ENCODE assay signal across 25 mouse cellular contexts in the genomic region with DNA sequence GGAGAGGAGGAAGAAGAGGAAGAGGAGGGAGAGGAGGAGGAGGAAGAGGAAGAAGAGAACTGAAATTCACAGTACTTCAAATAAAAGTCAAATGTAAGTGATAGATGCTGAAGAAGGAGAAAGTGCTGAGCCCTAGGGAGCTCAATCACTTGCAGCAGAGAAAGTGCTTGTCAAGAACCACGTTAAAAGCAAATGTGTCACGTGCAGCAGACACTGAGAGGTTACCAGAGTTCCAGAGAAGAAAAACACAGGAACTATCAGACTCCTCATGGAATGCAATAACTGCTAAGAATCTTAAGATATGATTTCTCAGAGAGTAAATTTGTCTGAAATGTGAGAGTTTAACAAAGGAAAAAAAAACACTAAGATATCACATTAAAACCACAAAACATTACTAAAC.
"Had no signal": no experiment of that assay in that cellular context is flagged by ENCODE, and none has a peak within 500 bp of the region (broad histone marks: within the 10 kb centered on the region; RNA-seq: fewer than 3 reads in every experiment).

No protein-coding gene starts in this region.

- H3K4me2 ChIP-seq: heart, embryonic 11.5 days; heart, embryonic 13.5 days; heart, embryonic 15.5 days; hindbrain, embryonic 13.5 days; hindbrain, embryonic 15.5 days; kidney, embryonic 15.5 days; limb, embryonic 13.5 days; limb, embryonic 15.5 days; liver, embryonic 12.5 days had no signal

- H3K27ac ChIP-seq: heart, adult 2 months; heart, embryonic 13.5 days; heart, embryonic 15.5 days; hindbrain, embryonic 13.5 days; hindbrain, embryonic 15.5 days; hindbrain, postnatal 0 days; kidney, embryonic 15.5 days; kidney, postnatal 0 days; limb, embryonic 13.5 days; limb, embryonic 15.5 days; liver, embryonic 12.5 days had no signal

- H3K4me3 ChIP-seq: heart, adult 2 months; heart, embryonic 13.5 days; heart, embryonic 15.5 days; hindbrain, embryonic 13.5 days; hindbrain, embryonic 15.5 days; kidney, embryonic 15.5 days; limb, embryonic 13.5 days; limb, embryonic 15.5 days; liver, embryonic 12.5 days had no signal

- H3K9me3 ChIP-seq: heart, embryonic 13.5 days; heart, embryonic 15.5 days; hindbrain, embryonic 13.5 days; hindbrain, embryonic 15.5 days; kidney, embryonic 15.5 days; limb, embryonic 13.5 days; limb, embryonic 15.5 days; liver, embryonic 12.5 days had no signal

- H3K4me1 ChIP-seq: heart, embryonic 13.5 days; heart, embryonic 15.5 days; hindbrain, embryonic 13.5 days; hindbrain, embryonic 15.5 days; kidney, embryonic 15.5 days; limb, embryonic 13.5 days; limb, embryonic 15.5 days; liver, embryonic 12.5 days had no signal

- DNase-seq: gastrocnemius, postnatal 14 days; gastrocnemius, postnatal 36 days; heart, adult 2 months; heart, postnatal 14 days; heart, postnatal 36 days; kidney, adult 11 months; kidney, adult 2 months; kidney, adult 9 months; kidney, postnatal 14 days; kidney, postnatal 36 days; layer of hippocampus, adult 9-11 months; layer of hippocampus, postnatal 36 days; left cerebral cortex, postnatal 4 days had no signal

- H3K9ac ChIP-seq: heart, embryonic 13.5 days; heart, embryonic 15.5 days; hindbrain, embryonic 13.5 days; hindbrain, embryonic 15.5 days; kidney, embryonic 15.5 days; limb, embryonic 13.5 days; limb, embryonic 15.5 days; liver, embryonic 12.5 days had no signal

- H3K36me3 ChIP-seq: heart, embryonic 13.5 days; heart, embryonic 15.5 days; hindbrain, embryonic 13.5 days; hindbrain, embryonic 15.5 days; kidney, embryonic 15.5 days; limb, embryonic 13.5 days; limb, embryonic 15.5 days had no signal

- H3K27me3 ChIP-seq: heart, embryonic 13.5 days; heart, embryonic 15.5 days; hindbrain, embryonic 13.5 days; hindbrain, embryonic 15.5 days; kidney, embryonic 15.5 days; limb, embryonic 13.5 days; limb, embryonic 15.5 days; liver, embryonic 12.5 days had no signal

- ATAC-seq: hindbrain, postnatal 0 days; intestine, embryonic 16.5 days; liver, embryonic 12.5 days had no signal
